Mouse (Mus musculus) urinary bladder, postnatal 0 days (tissue): ENCODE data around the gene Krtap19-1. TPM values are rescaled to one million over a fixed set of nuclear protein-coding genes. Genes with fewer than 3 reads are reported as not detected.

Experiments used
- polyA plus RNA-seq: library from polyadenylated mRNA; unstranded; fragments of >200 nt; fragmentation: Nextera tagmentation; extraction: Ambion mirVana; gene quantifications from 2 replicates; pipeline ENCODE4 v1.2.1, GENCODE M21; 2015

The Krtap19-1 gene
- not detected in 2 replicates for polyA plus RNA-seq

GRCm38 (mm10) chr16:88869311-88869710, at the start of gene Krtap19-1:
Krtap19-1 (minus strand) TSS chr16:88869411.

GRCm38 (mm10) chr16:88896357-88896756, 27.1 kb upstream of the Krtap19-1 start, which contains the start of gene Krtap19-5:
Krtap19-5 (minus strand) TSS chr16:88896457.

GRCm38 (mm10) chr16:88884989-88885388, 15.8 kb upstream of the Krtap19-1 start, which contains the start of gene Krtap19-4:
Krtap19-4 (minus strand) TSS chr16:88885089.

GRCm38 (mm10) chr16:88877938-88878337, 8.7 kb upstream of the Krtap19-1 start, which contains the start of gene Krtap19-3:
Krtap19-3 (minus strand) TSS chr16:88878038.

GRCm38 (mm10) chr16:88874169-88874568, 5.0 kb upstream of the Krtap19-1 start, which contains the start of gene Krtap19-2:
Krtap19-2 (minus strand) TSS chr16:88874269.

GRCm38 (mm10) chr16:88826095-88826652, 43.0 kb downstream of the Krtap19-1 start, which contains the start of gene Krtap14:
Krtap14 (minus strand) TSS chr16:88826145.

GRCm38 (mm10) chr16:88820066-88820465, 49.1 kb downstream of the Krtap19-1 start, which contains the start of gene Krtap15:
Krtap15 (plus strand) TSS chr16:88820215.

Other genes with a start within 250 kb of the Krtap19-1 start
- not detected in 2 replicates for gene 2310079G19Rik, start 241.7 kb downstream of the Krtap19-1 start, polyA plus RNA-seq
- gene Krtap26-1, start 221.6 kb downstream of the Krtap19-1 start, polyA plus RNA-seq = not detected in 2 replicates
- gene Krtap27-1, start 197.7 kb downstream of the Krtap19-1 start, polyA plus RNA-seq = not detected in 2 replicates
- gene 2310061N02Rik, start 161.4 kb downstream of the Krtap19-1 start, polyA plus RNA-seq = not detected in 2 replicates
- gene Krtap13-1, start 140.5 kb downstream of the Krtap19-1 start, polyA plus RNA-seq = not detected in 2 replicates
- not detected in 2 replicates for gene Krtap13, start 117.8 kb downstream of the Krtap19-1 start, polyA plus RNA-seq
- gene 2310034C09Rik, start 110.6 kb downstream of the Krtap19-1 start, polyA plus RNA-seq = not detected in 2 replicates
- gene 2310057N15Rik, start 95.2 kb downstream of the Krtap19-1 start, polyA plus RNA-seq = not detected in 2 replicates
- not detected in 2 replicates for gene Gm5965, start 91.5 kb downstream of the Krtap19-1 start, polyA plus RNA-seq
- not detected in 2 replicates for gene Gm20741, start 57.2 kb downstream of the Krtap19-1 start, polyA plus RNA-seq
- gene Krtap15, start 49.2 kb downstream of the Krtap19-1 start, polyA plus RNA-seq = not detected in 2 replicates
- not detected in 2 replicates for gene Krtap14, start 43.3 kb downstream of the Krtap19-1 start, polyA plus RNA-seq
- gene Krtap19-2, start 4.9 kb upstream of the Krtap19-1 start, polyA plus RNA-seq = not detected in 2 replicates
- gene Krtap19-3, start 8.6 kb upstream of the Krtap19-1 start, polyA plus RNA-seq = not detected in 2 replicates
- gene Krtap19-4, start 15.7 kb upstream of the Krtap19-1 start, polyA plus RNA-seq = not detected in 2 replicates
- not detected in 2 replicates for gene Krtap19-5, start 27.0 kb upstream of the Krtap19-1 start, polyA plus RNA-seq
- not detected in 2 replicates for gene Krtap19-9b, start 62.9 kb upstream of the Krtap19-1 start, polyA plus RNA-seq
- not detected in 2 replicates for gene Krtap16-3, start 93.5 kb upstream of the Krtap19-1 start, polyA plus RNA-seq
- not detected in 2 replicates for gene Krtap22-2, start 141.3 kb upstream of the Krtap19-1 start, polyA plus RNA-seq
- not detected in 2 replicates for gene Gm10229, start 145.9 kb upstream of the Krtap19-1 start, polyA plus RNA-seq
- gene Krtap6-1, start 162.3 kb upstream of the Krtap19-1 start, polyA plus RNA-seq = not detected in 2 replicates
- gene Gm10228, start 172.1 kb upstream of the Krtap19-1 start, polyA plus RNA-seq = not detected in 2 replicates
- not detected in 2 replicates for gene Krtap6-5, start 178.5 kb upstream of the Krtap19-1 start, polyA plus RNA-seq
- not detected in 2 replicates for gene 1110025L11Rik, start 194.6 kb upstream of the Krtap19-1 start, polyA plus RNA-seq
- not detected in 2 replicates for gene Krtap6-3, start 214.6 kb upstream of the Krtap19-1 start, polyA plus RNA-seq